Mouse (Mus musculus) stomach, embryonic 14.5 days (tissue): ENCODE results near the gene Ubap1l. TPM values are rescaled to one million over a fixed set of nuclear protein-coding genes. Genes with fewer than 3 reads are reported as not detected.

Source experiments
- ATAC-seq: fragments of 200-750 bp; cut with Nextera tagmentation; 2 replicates; pipeline ENCODE4 v1.8.0; 2017; ENCODE audit warnings: low read depth, moderate TSS enrichment; ENCODE audit not compliant: insufficient number of reproducible peaks, insufficient read depth, low FRiP score
- H3K27ac ChIP-seq: fragments of 300-500 bp; sonication (generic); 2 replicates; pipeline ENCODE4 v1.5.1; 2014; ENCODE audit warnings: mild to moderate bottlenecking, low read length, moderate library complexity, mixed read lengths
- H3K27me3 ChIP-seq: fragments of 300-500 bp; sonication (generic); 2 replicates; pipeline ENCODE4 v1.6.1; 2014; ENCODE audit warnings: low read length, control low read depth, mixed read lengths; ENCODE audit not compliant: control insufficient read depth, insufficient read depth
- H3K36me3 ChIP-seq: fragments of 300-500 bp; sonication (generic); 2 replicates; pipeline ENCODE4 v1.6.1; 2014; ENCODE audit warnings: mild to moderate bottlenecking, control low read depth, low read length, moderate library complexity, mixed read lengths; ENCODE audit not compliant: control insufficient read depth, insufficient read depth
- H3K4me1 ChIP-seq: fragments of 300-500 bp; sonication (generic); 2 replicates; pipeline ENCODE4 v1.6.1; 2014; ENCODE audit warnings: low read length, control low read depth, mixed read lengths; ENCODE audit not compliant: control insufficient read depth, insufficient read depth
- H3K4me2 ChIP-seq: fragments of 300-500 bp; sonication (generic); replicated peaks from 2 replicates; pipeline ENCODE4 v1.6.1; 2014; ENCODE audit warnings: low read depth, low read length, control low read depth
- H3K4me3 ChIP-seq: fragments of 300-500 bp; sonication (generic); 2 replicates; pipeline ENCODE4 v1.5.1; 2014; ENCODE audit warnings: low read depth, low read length, control low read depth
- H3K9ac ChIP-seq: fragments of 300-500 bp; sonication (generic); replicated peaks from 2 replicates; pipeline ENCODE4 v1.6.1; 2014; ENCODE audit warnings: low read depth, mild to moderate bottlenecking, control low read depth, low read length, moderate library complexity, mixed read lengths
- H3K9me3 ChIP-seq: fragments of 300-500 bp; sonication (generic); 2 replicates; pipeline ENCODE4 v1.6.1; 2016; ENCODE audit warnings: low read depth, low read length, control low read depth; ENCODE audit not compliant: control insufficient read depth
- WGBS: fragments of 180-500 bp; shearing (Covaris S2); extraction: QIAGEN DNeasy Blood & Tissue Kit; methylation state at CpG from one replicate; pipeline ENCODE4 v1.1.7; 2014; 5-methylcytosine and 5-hydroxymethylcytosine counted together
- polyA plus RNA-seq: library from polyadenylated mRNA; unstranded; fragments of >200 nt; fragmentation: Nextera tagmentation; extraction: Ambion mirVana; gene quantifications from 2 replicates; pipeline ENCODE4 v1.2.1, GENCODE M21; 2014

Gene Ubap1l
- polyA plus RNA-seq = 0.77 and 0.81 TPM in 2 replicates

DNA sequence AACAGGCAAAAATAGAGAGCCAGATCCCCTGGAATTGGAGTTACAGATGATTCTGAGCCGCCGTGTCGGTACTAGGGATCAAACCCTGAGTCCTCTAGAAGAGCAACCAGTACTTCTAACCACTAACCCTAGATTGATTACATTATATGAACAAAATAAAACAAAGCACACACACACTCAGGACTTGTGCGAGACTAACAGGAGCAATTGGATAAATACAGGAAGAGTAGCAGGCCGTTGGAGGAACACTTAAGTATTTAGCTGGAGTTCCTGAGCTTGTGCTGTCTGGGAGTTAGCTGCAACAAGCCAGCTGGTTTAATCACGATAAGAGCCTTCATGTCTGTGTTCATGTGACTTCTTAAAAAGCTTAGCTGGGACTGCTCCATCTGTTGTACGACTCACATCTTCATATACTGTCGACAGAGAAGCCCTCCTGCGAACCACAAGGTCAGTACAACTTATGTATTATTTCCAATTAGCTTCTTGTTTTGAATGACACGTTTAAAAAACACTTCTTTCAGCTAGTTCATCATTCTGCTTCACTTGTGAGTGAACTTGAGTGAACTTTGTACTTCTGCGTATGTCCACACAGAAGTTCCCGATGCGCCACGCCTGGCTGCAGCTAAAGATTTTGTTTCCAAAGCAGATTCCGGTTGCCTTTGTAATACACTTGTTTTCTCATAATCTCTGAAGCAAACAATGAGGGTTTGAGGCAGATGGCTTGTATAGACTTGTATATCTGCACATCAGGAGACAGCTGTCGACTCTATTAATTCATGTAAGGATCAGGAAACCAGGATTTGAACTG, at the start of gene Ubap1l:
Gene Ubap1l, plus strand, starts transcription at position 401 of the 808 bp plus-strand sequence.
- Histone ChIP-seq H3K4me1 (no peaks in the 10 kb centered on the region), H3K27me3 (no peaks in the 10 kb centered on the region), H3K4me3 (no peak within 1 kb of the TSS), H3K9me3 (no peaks in the 10 kb centered on the region), H3K27ac (no peak within 1 kb of the TSS), H3K36me3 (peaks cover 41% of the 10 kb centered on the region), H3K9ac (no peak within 1 kb of the TSS), H3K4me2 (no peak within 1 kb of the TSS)
- no peak for ATAC-seq
- 68% methylated on average over 16 of the region's 16 CpGs for WGBS

DNA sequence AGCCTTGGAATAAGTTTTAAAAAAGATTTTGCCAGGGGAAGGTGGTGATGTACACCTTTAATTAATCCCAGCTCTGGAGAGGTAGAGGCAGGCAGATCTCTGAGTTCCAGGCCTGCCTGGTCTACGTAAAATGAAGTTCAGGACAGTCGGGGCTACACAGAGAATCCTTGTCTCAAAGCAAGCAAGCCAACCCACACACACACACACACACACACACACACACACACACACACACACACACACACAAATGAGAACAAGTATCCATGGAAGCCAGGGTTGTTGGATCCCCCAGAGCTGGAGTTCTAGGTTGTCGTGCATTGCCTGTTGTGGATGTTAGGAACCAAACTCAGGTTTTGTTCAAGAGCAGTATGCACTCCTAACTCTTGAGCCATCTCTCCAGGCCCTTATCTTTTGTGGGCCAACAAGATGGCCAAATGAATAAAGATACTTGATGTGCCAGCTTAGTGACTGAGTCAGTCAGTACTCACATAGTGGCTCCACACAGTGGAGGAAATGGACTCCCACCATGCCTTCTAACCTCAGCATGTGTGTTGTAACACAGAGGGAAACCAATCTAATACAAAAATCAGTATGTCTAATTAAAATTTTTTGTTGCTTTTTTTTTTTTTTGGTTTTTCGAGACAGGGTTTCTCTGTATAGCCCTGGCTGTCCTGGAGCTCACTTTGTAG, 48.0 kb upstream of the Ubap1l start:
- no peak overlapping the region for H3K4me3 ChIP-seq
- H3K27ac ChIP-seq = no peak overlapping the region
- ATAC-seq = no peak
- peaks cover 45% of the 10 kb centered on the region for H3K36me3 ChIP-seq
- no peak overlapping the region for H3K9ac ChIP-seq
- no peak overlapping the region for H3K4me2 ChIP-seq
- no peaks in the 10 kb centered on the region for H3K27me3 ChIP-seq
- 93% methylated on average over 4 of the region's 4 CpGs for WGBS
- no peaks in the 10 kb centered on the region for H3K9me3 ChIP-seq
- H3K4me1 ChIP-seq = no peaks in the 10 kb centered on the region

DNA sequence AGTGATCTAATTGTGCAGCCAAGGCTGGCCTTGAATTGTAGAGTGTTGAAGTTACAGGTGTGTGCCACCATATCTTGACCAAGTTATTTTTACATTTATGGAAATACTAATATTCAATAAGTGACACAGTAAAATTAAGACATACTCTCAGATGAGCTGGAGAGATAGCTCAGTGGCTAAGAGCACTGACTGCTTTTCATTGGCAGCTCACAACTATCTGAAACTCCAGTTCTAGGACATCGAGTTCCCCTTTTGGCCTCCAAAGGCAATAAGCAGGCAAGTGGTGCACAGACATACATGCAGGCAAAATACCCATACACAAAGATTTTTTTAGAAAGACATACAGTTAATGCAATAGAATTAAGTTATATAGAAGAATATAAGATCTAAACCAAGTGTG, 47.0 kb upstream of the Ubap1l start:
- WGBS = 94% methylated on average over 1 of the region's 1 CpGs
- H3K9me3 ChIP-seq = no peaks in the 10 kb centered on the region
- no peak for ATAC-seq

DNA sequence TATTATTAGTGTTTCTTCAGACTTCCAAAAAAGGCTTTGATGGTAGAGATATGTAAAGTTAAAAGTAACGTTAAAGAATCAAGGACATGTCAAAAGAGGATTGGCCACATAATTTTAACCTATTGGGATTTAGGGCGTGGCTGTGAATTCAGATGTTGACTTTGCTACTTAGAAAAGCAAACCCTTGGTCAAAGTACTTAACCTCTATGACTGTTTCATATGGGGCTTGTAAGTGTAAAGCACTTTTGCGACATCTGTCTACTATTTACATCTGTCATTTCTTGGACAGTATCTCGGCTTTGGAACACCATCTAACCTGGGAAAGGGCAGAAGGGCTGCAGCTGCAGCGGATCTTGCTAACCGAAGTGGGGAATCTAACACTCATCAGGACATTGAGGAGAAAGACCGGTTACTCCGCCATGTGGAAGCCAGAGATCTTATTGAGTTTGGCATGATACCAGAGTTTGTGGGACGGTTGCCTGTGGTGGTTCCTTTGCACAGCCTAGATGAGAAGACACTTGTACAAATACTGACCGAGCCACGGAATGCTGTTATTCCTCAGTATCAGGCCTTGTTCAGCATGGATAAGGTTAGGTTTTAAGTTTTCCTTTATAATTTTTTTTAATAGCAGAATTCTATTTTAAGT, 38.5 kb upstream of the Ubap1l start:
- Histone ChIP-seq H3K4me2 (no peak overlapping the region), H3K36me3 (peaks cover 56% of the 10 kb centered on the region), H3K9ac (no peak overlapping the region), H3K4me3 (no peak overlapping the region), H3K27me3 (no peaks in the 10 kb centered on the region), H3K9me3 (no peaks in the 10 kb centered on the region), H3K4me1 (no peaks in the 10 kb centered on the region), H3K27ac (no peak overlapping the region)
- ATAC-seq = no peak
- 77% methylated on average over 11 of the region's 11 CpGs for WGBS

More for the DNA sequence above, 47.0 kb upstream of the Ubap1l start:
- Histone ChIP-seq H3K4me3 (no peak overlapping the region), H3K36me3 (peaks cover 46% of the 10 kb centered on the region), H3K27me3 (no peaks in the 10 kb centered on the region), H3K27ac (no peak overlapping the region), H3K4me1 (no peaks in the 10 kb centered on the region), H3K4me2 (no peak overlapping the region), H3K9ac (no peak overlapping the region)

DNA sequence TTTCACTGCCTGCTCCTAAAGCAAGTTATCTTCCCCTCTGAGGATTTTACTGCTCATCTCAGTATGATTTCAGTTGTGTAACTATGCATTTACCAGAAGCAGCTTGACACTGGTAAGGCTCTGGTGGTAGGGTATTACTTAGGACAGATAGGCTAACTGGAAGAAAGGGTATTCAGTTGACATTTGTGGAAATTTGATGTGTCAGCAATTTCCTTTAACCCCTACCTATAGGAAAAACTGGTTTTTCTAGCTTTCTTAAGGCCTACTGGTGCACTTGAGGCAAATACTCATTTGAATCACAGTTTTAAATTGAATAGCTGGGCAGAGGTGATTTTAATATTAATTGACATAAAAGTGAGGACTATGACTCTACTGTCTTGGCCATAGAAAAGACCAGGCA, 34.9 kb upstream of the Ubap1l start:
- H3K4me1 ChIP-seq = no peaks in the 10 kb centered on the region
- no peak overlapping the region for H3K4me2 ChIP-seq
- H3K9me3 ChIP-seq = no peaks in the 10 kb centered on the region
- no peak for ATAC-seq
- H3K4me3 ChIP-seq = no peak overlapping the region
- peaks cover 48% of the 10 kb centered on the region for H3K36me3 ChIP-seq
- H3K9ac ChIP-seq = no peak overlapping the region
- no peaks in the 10 kb centered on the region for H3K27me3 ChIP-seq
- H3K27ac ChIP-seq = no peak overlapping the region

DNA sequence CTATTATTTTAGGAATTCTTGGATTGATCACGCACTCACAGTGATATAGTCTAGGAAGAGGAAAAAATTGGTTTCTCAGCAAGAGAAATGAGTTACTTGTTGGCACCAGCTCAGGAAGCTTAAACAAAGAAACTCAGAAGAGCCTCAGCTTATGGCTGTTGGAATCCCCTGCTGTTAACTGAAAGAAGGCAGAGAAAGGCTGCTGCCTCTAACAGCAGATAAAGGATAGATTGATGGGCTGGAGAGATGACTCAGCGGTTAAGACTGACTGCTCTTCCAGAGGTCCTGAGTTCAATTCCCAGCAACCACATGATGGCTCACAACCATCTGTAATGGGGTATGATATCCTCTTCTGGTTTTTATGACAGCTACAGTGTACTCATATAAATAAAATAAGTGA, 33.5 kb upstream of the Ubap1l start:
- 93% methylated on average over 2 of the region's 2 CpGs for WGBS
- no peak overlapping the region for H3K9ac ChIP-seq
- H3K4me1 ChIP-seq = no peaks in the 10 kb centered on the region
- no peaks in the 10 kb centered on the region for H3K27me3 ChIP-seq
- H3K36me3 ChIP-seq = peaks cover 48% of the 10 kb centered on the region
- no peak overlapping the region for H3K4me2 ChIP-seq
- no peak overlapping the region for H3K4me3 ChIP-seq
- no peak for ATAC-seq
- H3K27ac ChIP-seq = no peak overlapping the region
- no peaks in the 10 kb centered on the region for H3K9me3 ChIP-seq

DNA sequence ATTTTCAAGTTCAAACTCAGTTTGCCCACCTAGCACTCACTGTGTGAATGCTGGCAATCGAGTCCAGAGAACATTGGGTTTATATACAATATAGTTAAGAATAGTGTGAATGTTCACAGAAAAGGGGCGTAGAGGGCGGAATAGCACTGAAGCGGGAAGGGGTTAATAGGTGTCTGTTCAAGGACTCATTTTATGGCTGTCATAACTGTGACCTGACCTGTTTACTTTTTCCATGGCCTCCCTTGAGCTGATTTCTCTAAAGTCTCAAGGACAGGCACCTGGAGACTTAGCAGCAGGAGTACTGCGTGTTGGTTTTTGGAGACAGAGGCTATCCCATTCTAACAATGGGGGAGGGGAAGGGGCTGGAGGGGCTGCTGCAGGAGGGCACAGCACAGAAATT, 26.9 kb upstream of the Ubap1l start:
- Histone ChIP-seq H3K36me3 (peaks cover 14% of the 10 kb centered on the region), H3K9ac (no peak overlapping the region), H3K27me3 (no peaks in the 10 kb centered on the region), H3K27ac (no peak overlapping the region), H3K4me2 (no peak overlapping the region), H3K4me3 (no peak overlapping the region), H3K9me3 (no peaks in the 10 kb centered on the region), H3K4me1 (no peaks in the 10 kb centered on the region)
- no peak for ATAC-seq
- WGBS = 83% methylated on average over 5 of the region's 5 CpGs

DNA sequence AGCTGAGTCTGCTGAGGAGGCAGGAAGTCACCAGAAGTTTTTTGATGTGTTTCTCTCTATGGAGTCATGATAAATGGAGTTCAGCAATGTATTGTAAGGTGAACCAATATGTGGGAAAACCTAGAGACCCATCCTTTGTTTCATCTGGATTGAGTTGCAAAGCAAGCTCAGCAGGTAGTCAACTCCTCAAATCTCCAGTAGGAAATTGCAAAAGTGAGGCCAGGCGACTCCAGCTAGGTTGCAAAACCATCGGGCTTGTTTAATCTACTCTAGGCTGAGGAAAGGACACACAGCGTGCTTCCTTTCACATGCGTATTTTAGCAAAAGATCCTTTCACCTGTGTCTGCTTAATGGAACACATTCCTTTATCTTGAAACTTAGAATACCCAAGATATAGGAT, 21.7 kb upstream of the Ubap1l start:
- Histone ChIP-seq H3K4me2 (no peak overlapping the region), H3K36me3 (no peaks in the 10 kb centered on the region), H3K9ac (no peak overlapping the region), H3K4me1 (no peaks in the 10 kb centered on the region), H3K9me3 (no peaks in the 10 kb centered on the region), H3K4me3 (no peak overlapping the region), H3K27me3 (no peaks in the 10 kb centered on the region), H3K27ac (no peak overlapping the region)
- ATAC-seq = no peak
- 85% methylated on average over 4 of the region's 4 CpGs for whole genome bisulfite sequencing
